Mouse (Mus musculus): ENCODE measurements around the gene Aen.

Aen gene

GRCm38 (mm10) chr7:78895653-78896333 is at the start of gene Aen:
TSS of gene Aen (plus strand) at chr7:78895854.
- DNase-seq (ENCODE audit: low read depth, low spot score), result peak; percentile 95

- DNase-seq (ENCODE audit: low read depth, low spot score), result no peak
Observed at GRCm38 (mm10) chr7:78846066-78846716, 49.5 kb upstream of the Aen start.

- DNase-seq (ENCODE audit: low read depth, low spot score), result peak; percentile 85
Observed at GRCm38 (mm10) chr7:78846737-78847434, 48.8 kb upstream of the Aen start, which contains the start of gene Det1. TSS of gene Det1 (minus strand) at chr7:78847263.

- DNase-seq (ENCODE audit: low read depth, low spot score), result no peak
Observed at GRCm38 (mm10) chr7:78854051-78854450, 41.6 kb upstream of the Aen start.

GRCm38 (mm10) chr7:78855044-78855655 is 40.5 kb upstream of the Aen start:
- DNase-seq (ENCODE audit: low read depth, low spot score), result no peak

- no peak for DNase-seq (ENCODE audit: low read depth, low spot score)
Observed at GRCm38 (mm10) chr7:78863796-78864445, 31.7 kb upstream of the Aen start.

- no peak for DNase-seq (ENCODE audit: low read depth, low spot score)
Observed at GRCm38 (mm10) chr7:78864446-78864802, 31.2 kb upstream of the Aen start.

- DNase-seq (ENCODE audit: low read depth, low spot score), result no peak
Observed at GRCm38 (mm10) chr7:78865212-78865949, 30.3 kb upstream of the Aen start.

GRCm38 (mm10) chr7:78868731-78869130 is 26.9 kb upstream of the Aen start:
- no peak for DNase-seq (ENCODE audit: low read depth, low spot score)

- DNase-seq (ENCODE audit: low read depth, low spot score), result no peak
Observed at GRCm38 (mm10) chr7:78872366-78872765, 23.3 kb upstream of the Aen start.

GRCm38 (mm10) chr7:78872831-78873230 is 22.8 kb upstream of the Aen start:
- DNase-seq (ENCODE audit: low read depth, low spot score), result no peak

GRCm38 (mm10) chr7:78881607-78882468 is 13.8 kb upstream of the Aen start:
- no peak for DNase-seq (ENCODE audit: low read depth, low spot score)

GRCm38 (mm10) chr7:78882469-78882837 is 13.2 kb upstream of the Aen start:
- DNase-seq (ENCODE audit: low read depth, low spot score), result no peak

- no peak for DNase-seq (ENCODE audit: low read depth, low spot score)
Observed at GRCm38 (mm10) chr7:78883016-78883725, 12.5 kb upstream of the Aen start.

GRCm38 (mm10) chr7:78883726-78884060 is 12.0 kb upstream of the Aen start:
- DNase-seq (ENCODE audit: low read depth, low spot score), result no peak

- DNase-seq (ENCODE audit: low read depth, low spot score), result no peak
Observed at GRCm38 (mm10) chr7:78884139-78884538, 11.5 kb upstream of the Aen start.

- DNase-seq (ENCODE audit: low read depth, low spot score), result no peak
Observed at GRCm38 (mm10) chr7:78885404-78885803, 10.2 kb upstream of the Aen start.

- DNase-seq (ENCODE audit: low read depth, low spot score), result no peak
Observed at GRCm38 (mm10) chr7:78886496-78886895, 9.2 kb upstream of the Aen start.

GRCm38 (mm10) chr7:78887431-78887842 is 8.2 kb upstream of the Aen start:
- peak; percentile 40 for DNase-seq (ENCODE audit: low read depth, low spot score)

GRCm38 (mm10) chr7:78890641-78891040 is 5.0 kb upstream of the Aen start:
- DNase-seq (ENCODE audit: low read depth, low spot score), result peak; percentile 77

All from retina, postnatal 7 days (tissue).